Mouse (Mus musculus) neural tube, embryonic 14.5 days (tissue): ENCODE data around the gene Comt. TPM values are rescaled to one million over a fixed set of nuclear protein-coding genes. Genes with fewer than 3 reads are reported as not detected.

ENCODE experiments used
- ATAC-seq: fragments of 200-750 bp; cut with Nextera tagmentation; 2 replicates; pipeline ENCODE4 v1.8.0; 2017; ENCODE audit warnings: low read depth, mild to moderate bottlenecking, moderate TSS enrichment, moderate library complexity
- H3K27ac ChIP-seq: fragments of 300-500 bp; sonication (generic); 2 replicates; pipeline ENCODE4 v1.5.1; 2014; ENCODE audit warnings: low read depth, mild to moderate bottlenecking, control low read depth, low read length, moderate library complexity, mixed read lengths
- H3K27me3 ChIP-seq: fragments of 300-500 bp; sonication (generic); 2 replicates; pipeline ENCODE4 v1.6.1; 2014; ENCODE audit warnings: low read length; ENCODE audit not compliant: control insufficient read depth, insufficient read depth
- H3K36me3 ChIP-seq: fragments of 300-500 bp; sonication (generic); 2 replicates; pipeline ENCODE4 v1.6.1; 2014; ENCODE audit warnings: low read length, mixed read lengths; ENCODE audit not compliant: control insufficient read depth, insufficient read depth
- H3K4me1 ChIP-seq: fragments of 300-500 bp; sonication (generic); 2 replicates; pipeline ENCODE4 v1.6.1; 2014; ENCODE audit warnings: low read length; ENCODE audit not compliant: control insufficient read depth, insufficient read depth
- H3K4me2 ChIP-seq: fragments of 300-500 bp; sonication (generic); 2 replicates; pipeline ENCODE4 v1.6.1; 2014; ENCODE audit warnings: mild to moderate bottlenecking, low read depth, low read length, control low read depth
- H3K4me3 ChIP-seq: fragments of 300-500 bp; sonication (generic); 2 replicates; pipeline ENCODE4 v1.5.1; 2014; ENCODE audit warnings: low read depth, low read length, control low read depth, mixed read lengths
- H3K9ac ChIP-seq: fragments of 300-500 bp; sonication (generic); replicated peaks from 2 replicates; pipeline ENCODE4 v1.6.1; 2014; ENCODE audit warnings: low read depth, mild to moderate bottlenecking, control low read depth, low read length, mixed read lengths
- H3K9me3 ChIP-seq: fragments of 300-500 bp; sonication (generic); 2 replicates; pipeline ENCODE4 v1.6.1; 2016; ENCODE audit warnings: low read length; ENCODE audit not compliant: control insufficient read depth
- WGBS: fragments of 180-500 bp; shearing (Covaris S2); extraction: QIAGEN DNeasy Blood & Tissue Kit; methylation state at CpG from one replicate; pipeline ENCODE4 v1.1.7; 2014; 5-methylcytosine and 5-hydroxymethylcytosine counted together
- polyA plus RNA-seq: library from polyadenylated mRNA; unstranded; fragments of >200 nt; fragmentation: Nextera tagmentation; extraction: Ambion mirVana; gene quantifications from 2 replicates; pipeline ENCODE4 v1.2.1, GENCODE M21; 2014

Gene Comt
- polyA plus RNA-seq, 1 experiment from 2014 or later: 103 TPM

DNA sequence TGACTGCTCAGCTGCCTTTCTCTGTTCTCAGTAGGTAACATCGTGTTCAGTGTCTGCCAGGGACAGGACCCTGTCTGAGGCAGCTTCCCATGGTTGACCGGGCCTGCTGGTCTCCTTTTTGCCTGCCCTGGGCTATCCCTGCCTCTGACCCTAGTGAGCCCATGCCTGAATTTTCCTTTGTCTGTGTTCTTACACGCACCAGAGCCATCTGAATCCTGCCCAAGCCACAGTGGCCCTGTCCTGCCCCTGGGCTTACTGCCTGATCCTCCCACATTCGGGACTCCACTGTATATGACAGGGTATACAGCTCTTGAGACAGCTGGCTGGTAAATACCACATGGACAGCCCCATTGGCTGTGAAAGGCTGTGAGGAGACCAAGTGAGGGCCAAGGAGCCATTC is 16.9 kb downstream of the Comt start:
- no peak overlapping the region for H3K27ac ChIP-seq

DNA sequence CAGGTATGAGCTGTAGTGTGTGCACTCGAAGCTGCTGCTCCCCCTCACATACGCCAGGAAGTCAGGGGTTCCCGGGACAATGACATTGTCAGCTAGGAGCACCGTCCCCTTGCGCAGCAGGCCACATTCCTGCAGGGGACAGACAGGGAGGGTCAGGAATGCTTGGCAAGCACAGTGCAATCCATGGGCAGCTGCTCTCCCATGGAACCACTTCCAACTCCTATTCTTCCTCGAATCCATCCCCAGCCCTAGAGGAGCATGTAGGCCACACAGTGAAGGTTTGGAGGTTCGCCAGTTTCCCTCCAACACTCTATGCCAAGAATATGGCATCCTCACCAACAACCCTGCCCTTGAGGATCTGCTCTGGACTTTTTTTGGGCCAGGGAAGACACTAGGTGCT is 18.7 kb downstream of the Comt start:
- WGBS: 60% methylated on average over 7 of the region's 7 CpGs
- no peak overlapping the region for H3K4me2 ChIP-seq
- H3K27ac ChIP-seq: no peak overlapping the region
- no peaks in the 10 kb centered on the region for H3K27me3 ChIP-seq
- peaks cover 7% of the 10 kb centered on the region; the same call in 1 of the 2 replicates for H3K4me1 ChIP-seq
- ATAC-seq: no peak
- no peaks in the 10 kb centered on the region for H3K9me3 ChIP-seq
- no peak overlapping the region for H3K4me3 ChIP-seq
- no peak overlapping the region for H3K9ac ChIP-seq
- H3K36me3 ChIP-seq: peaks cover 31% of the 10 kb centered on the region

More for the DNA sequence above, 16.9 kb downstream of the Comt start:
- H3K9ac ChIP-seq: no peak overlapping the region
- peaks cover 13% of the 10 kb centered on the region for H3K36me3 ChIP-seq
- H3K9me3 ChIP-seq: no peaks in the 10 kb centered on the region
- ATAC-seq: peak; percentile 3; the same call in 1 of the 2 replicates
- WGBS: 76% methylated on average over 4 of the region's 4 CpGs
- peaks cover 7% of the 10 kb centered on the region; the same call in 1 of the 2 replicates for H3K4me1 ChIP-seq
- no peaks in the 10 kb centered on the region for H3K27me3 ChIP-seq
- no peak overlapping the region for H3K4me3 ChIP-seq
- no peak overlapping the region for H3K4me2 ChIP-seq

DNA sequence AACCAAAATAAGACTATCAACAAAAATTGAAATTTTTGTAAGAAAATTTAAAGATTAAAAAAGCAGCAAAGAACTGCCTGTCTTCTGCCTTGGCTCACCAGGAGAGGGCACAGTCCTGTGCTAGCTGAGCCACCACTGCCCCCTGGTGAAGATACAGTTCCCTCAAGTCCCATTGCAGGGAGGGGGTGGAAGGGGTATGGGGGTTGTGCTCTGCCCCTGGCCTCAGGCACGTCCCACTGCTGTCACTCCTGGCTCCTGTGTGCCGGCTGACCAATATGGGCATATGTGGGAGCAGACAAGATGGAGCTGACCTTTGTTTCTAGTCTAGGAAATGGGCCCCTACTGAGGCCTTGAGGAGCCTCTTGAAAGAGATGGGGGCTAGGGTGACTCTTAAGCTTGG is 20.4 kb downstream of the Comt start:
- H3K36me3 ChIP-seq: peaks cover 47% of the 10 kb centered on the region
- no peak overlapping the region for H3K9ac ChIP-seq
- H3K4me1 ChIP-seq: peaks cover 3% of the 10 kb centered on the region; the same call in 1 of the 2 replicates
- 10% methylated on average over 2 of the region's 2 CpGs for WGBS
- no peak overlapping the region for H3K4me2 ChIP-seq
- no peaks in the 10 kb centered on the region for H3K9me3 ChIP-seq
- no peaks in the 10 kb centered on the region for H3K27me3 ChIP-seq
- H3K4me3 ChIP-seq: no peak overlapping the region
- no peak overlapping the region for H3K27ac ChIP-seq
- ATAC-seq: peak; percentile 48; the same call in 1 of the 2 replicates

DNA sequence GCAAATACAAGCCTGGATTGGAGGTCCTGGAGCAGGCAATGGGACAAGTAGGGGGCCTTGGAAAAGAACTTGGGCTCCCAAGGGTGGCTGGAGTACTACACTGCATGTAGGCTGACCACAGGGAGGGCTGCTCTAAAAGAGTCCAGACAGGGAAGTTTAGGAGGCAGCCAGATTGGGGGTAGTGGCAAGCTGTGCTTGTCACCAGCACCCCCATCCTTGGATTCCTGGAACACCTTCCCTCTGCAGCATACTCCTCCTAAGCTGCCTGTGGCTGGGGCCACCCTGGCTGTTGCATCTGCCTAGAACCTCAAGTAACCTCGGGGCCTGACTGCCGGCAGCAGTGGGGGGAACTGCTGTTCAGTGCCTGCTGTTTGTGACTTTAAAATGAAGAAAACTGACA is 20.8 kb downstream of the Comt start:
- Histone ChIP-seq H3K27me3 (no peaks in the 10 kb centered on the region), H3K9ac (no peak overlapping the region), H3K4me1 (peaks cover 4% of the 10 kb centered on the region; the same call in 1 of the 2 replicates), H3K4me2 (no peak overlapping the region), H3K36me3 (peaks cover 50% of the 10 kb centered on the region), H3K9me3 (no peaks in the 10 kb centered on the region), H3K4me3 (no peak overlapping the region), H3K27ac (peak overlapping the region; percentile 30; the same call in 1 of the 2 replicates)
- ATAC-seq: peak; percentile 5; the same call in 1 of the 2 replicates
- WGBS: 55% methylated on average over 2 of the region's 2 CpGs

DNA sequence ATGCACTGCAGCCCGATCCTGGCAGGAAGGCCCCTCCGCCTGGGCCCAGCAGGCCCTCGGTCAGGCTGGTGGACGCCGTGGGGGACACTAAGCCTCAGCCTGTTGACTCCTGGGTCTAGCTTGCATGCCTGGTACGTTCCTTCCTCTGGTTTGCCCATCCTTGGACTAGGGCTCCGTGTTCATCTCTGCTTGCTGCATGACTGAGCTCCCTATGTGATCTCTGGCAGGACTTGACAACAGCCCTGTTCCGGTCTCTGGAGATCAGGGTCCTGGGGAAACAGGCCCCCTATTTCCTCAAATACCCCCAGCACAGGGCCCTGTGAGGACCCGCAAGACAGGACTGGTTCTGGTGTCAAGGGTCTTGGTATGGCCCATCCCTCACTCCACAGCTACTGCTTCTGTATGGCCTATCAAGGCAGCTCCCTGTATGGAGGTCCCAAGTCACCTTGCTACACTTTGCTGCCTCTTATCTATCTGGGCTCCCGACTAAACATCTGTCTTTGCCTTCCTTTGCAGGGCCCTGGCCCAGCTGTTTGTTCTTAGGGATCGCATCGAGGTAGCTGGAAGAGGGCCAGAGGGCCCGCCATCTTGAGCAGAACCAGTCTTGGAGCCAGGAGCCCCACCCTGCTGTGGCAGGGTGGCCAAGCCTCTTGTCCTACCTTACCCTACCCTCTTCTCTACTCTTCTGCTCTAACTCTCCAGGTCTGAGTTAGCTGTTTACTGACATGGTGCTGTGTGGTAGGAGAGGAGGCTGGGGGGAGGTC is 21.4 kb downstream of the Comt start:
- Histone ChIP-seq H3K9ac (no peak overlapping the region), H3K27ac (peak overlapping the region; percentile 30; the same call in 1 of the 2 replicates), H3K27me3 (no peaks in the 10 kb centered on the region), H3K4me2 (no peak overlapping the region), H3K4me1 (peaks cover 10% of the 10 kb centered on the region; the same call in 1 of the 2 replicates), H3K4me3 (no peak overlapping the region), H3K9me3 (no peaks in the 10 kb centered on the region), H3K36me3 (peaks cover 56% of the 10 kb centered on the region)
- WGBS: 89% methylated on average over 13 of the region's 13 CpGs
- ATAC-seq: no peak

DNA sequence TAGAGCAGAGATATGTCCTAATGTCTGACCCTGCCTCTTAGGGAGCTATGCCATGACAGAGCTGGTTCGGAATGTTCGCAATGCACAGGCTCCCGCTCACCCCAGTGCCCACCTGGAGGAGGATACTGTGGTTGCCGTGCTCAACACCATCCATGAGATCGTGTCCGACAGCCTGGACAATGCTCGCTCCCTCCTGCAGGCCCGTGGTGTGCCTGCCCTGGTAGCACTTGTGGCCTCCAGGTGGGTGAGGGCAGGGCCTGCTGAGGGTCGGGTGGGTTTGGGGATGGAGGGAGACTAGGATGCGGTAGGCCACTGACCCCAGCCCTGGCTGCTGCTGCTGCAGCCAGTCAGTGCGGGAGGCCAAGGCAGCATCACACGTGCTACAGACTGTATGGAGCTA is 23.4 kb downstream of the Comt start:
- no peak overlapping the region for H3K9ac ChIP-seq
- no peak overlapping the region for H3K4me3 ChIP-seq
- ATAC-seq: no peak
- 98% methylated on average over 12 of the region's 12 CpGs for WGBS
- no peaks in the 10 kb centered on the region for H3K27me3 ChIP-seq
- H3K36me3 ChIP-seq: peaks cover 72% of the 10 kb centered on the region
- H3K4me1 ChIP-seq: peaks cover 23% of the 10 kb centered on the region; the same call in 1 of the 2 replicates
- no peaks in the 10 kb centered on the region for H3K9me3 ChIP-seq
- H3K27ac ChIP-seq: no peak overlapping the region
- no peak overlapping the region for H3K4me2 ChIP-seq

DNA sequence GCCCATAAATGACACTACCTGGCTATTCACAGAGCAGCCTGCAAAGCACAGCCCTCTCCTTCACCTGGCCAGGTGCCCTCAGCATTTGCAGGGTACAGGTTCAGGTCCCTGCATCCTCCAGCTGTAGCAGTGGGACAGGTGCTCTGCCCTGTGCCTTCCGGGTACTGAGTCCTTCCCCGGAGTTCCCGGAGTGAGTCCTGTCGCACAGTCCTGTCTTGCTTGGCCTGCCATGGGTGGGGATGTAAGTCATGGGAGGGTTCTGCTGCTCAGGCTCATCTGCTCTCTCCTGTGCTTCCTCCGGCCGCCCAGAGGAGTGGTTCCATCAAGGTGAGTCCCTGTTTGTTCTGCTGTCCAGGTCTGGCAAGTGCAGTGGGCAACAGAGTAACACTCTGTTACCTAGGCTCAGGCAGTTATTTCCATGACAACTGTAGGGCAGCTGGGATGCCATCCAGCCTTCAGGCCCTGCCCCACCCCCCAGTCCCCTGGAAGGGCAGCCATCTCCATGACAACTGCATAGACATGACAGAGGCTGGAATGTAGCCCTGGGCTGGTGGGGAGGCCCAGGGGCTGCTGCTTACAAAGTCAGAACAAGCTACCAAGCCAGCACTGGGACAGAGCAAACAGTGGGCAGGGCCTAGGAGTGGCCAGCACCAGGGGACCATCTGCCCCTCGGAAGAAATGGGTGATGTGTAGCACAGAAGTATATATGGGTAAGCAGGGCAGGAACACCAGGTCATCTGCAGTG is 26.0 kb downstream of the Comt start:
- Histone ChIP-seq H3K27ac (peak overlapping the region; percentile 69), H3K27me3 (no peaks in the 10 kb centered on the region), H3K36me3 (peaks cover 81% of the 10 kb centered on the region), H3K4me2 (no peak overlapping the region), H3K4me1 (peaks cover 32% of the 10 kb centered on the region; the same call in 1 of the 2 replicates), H3K9me3 (no peaks in the 10 kb centered on the region), H3K9ac (no peak overlapping the region), H3K4me3 (no peak overlapping the region)
- peak; percentile 81 for ATAC-seq
- WGBS: 25% methylated on average over 7 of the region's 7 CpGs

DNA sequence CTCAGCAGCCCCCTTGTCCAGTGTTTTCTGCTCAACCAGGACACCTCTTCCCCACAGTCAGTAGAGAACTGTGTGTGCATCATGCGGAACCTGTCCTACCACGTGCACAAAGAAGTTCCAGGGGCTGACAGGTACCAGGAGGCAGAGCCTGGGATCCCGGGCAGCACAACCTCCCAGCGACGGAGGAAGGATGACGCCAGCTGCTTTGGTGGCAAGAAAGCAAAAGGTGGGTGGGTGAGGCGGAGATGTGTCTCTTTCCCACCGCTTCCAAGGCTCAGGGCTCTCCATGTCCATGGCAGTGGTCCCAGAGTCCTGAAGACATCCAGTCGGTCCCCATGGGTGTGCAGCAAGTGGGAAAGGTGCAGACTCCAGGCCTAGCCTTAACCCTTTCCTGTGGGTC is 26.6 kb downstream of the Comt start:
- Histone ChIP-seq H3K27ac (peak overlapping the region; percentile 69), H3K27me3 (no peaks in the 10 kb centered on the region), H3K9ac (no peak overlapping the region), H3K36me3 (peaks cover 75% of the 10 kb centered on the region), H3K4me3 (no peak overlapping the region), H3K4me1 (peaks cover 36% of the 10 kb centered on the region), H3K9me3 (no peaks in the 10 kb centered on the region), H3K4me2 (no peak overlapping the region)
- ATAC-seq: no peak
- 63% methylated on average over 9 of the region's 9 CpGs for WGBS
